Mouse (Mus musculus) liver, embryonic 16.5 days (tissue): ENCODE data around the gene Myh7b. TPM values are rescaled to one million over a fixed set of nuclear protein-coding genes. Genes with fewer than 3 reads are reported as not detected.
A peak's percentile ranks its signal among the peaks of the same experiment; 100 is the strongest.
"Not testable (repeated sequence)": the region's sequence is repeated elsewhere in the genome, so short reads cannot be mapped to it uniquely, and the experiment has no call there.

Experiments used
- ATAC-seq: fragments of 200-750 bp; cut with Nextera tagmentation; 2 replicates; pipeline ENCODE4 v1.8.0; 2017; ENCODE audit warnings: low read depth, mild to moderate bottlenecking, moderate number of reproducible peaks, moderate library complexity
- H3K27ac ChIP-seq: fragments of 300-500 bp; sonication (generic); 2 replicates; pipeline ENCODE4 v1.5.1; 2014; ENCODE audit warnings: mild to moderate bottlenecking, low read length
- H3K27me3 ChIP-seq: fragments of 300-500 bp; sonication (generic); 2 replicates; pipeline ENCODE4 v1.6.1; 2014; ENCODE audit warnings: low read depth, low read length, mixed read lengths; ENCODE audit not compliant: control insufficient read depth, insufficient read depth
- H3K36me3 ChIP-seq: fragments of 300-500 bp; sonication (generic); 2 replicates; pipeline ENCODE4 v1.6.1; 2014; ENCODE audit warnings: mild to moderate bottlenecking; ENCODE audit not compliant: control insufficient read depth, insufficient read depth
- H3K4me1 ChIP-seq: fragments of 300-500 bp; sonication (generic); 2 replicates; pipeline ENCODE4 v1.6.1; 2014; ENCODE audit warnings: low read depth, low read length, mixed read lengths; ENCODE audit not compliant: control insufficient read depth
- H3K4me2 ChIP-seq: fragments of 300-500 bp; sonication (generic); 2 replicates; pipeline ENCODE4 v1.6.1; 2014; ENCODE audit warnings: low read depth, low read length, mixed read lengths
- H3K4me3 ChIP-seq: fragments of 300-500 bp; sonication (generic); 2 replicates; pipeline ENCODE4 v1.5.1; 2014; ENCODE audit warnings: low read depth, mild to moderate bottlenecking, low read length
- H3K9ac ChIP-seq: fragments of 300-500 bp; sonication (generic); 2 replicates; pipeline ENCODE4 v1.6.1; 2014; ENCODE audit warnings: low read depth, low read length
- H3K9me3 ChIP-seq: fragments of 300-500 bp; sonication (generic); replicated peaks from 2 replicates; pipeline ENCODE4 v1.6.1; 2016; ENCODE audit warnings: low read length; ENCODE audit not compliant: control insufficient read depth
- WGBS: fragments of 180-500 bp; shearing (Covaris S2); extraction: QIAGEN DNeasy Blood & Tissue Kit; methylation state at CpG from one replicate; pipeline ENCODE4 v1.1.7; 2014; ENCODE audit not compliant: insufficient replicate concordance; 5-methylcytosine and 5-hydroxymethylcytosine counted together
- polyA plus RNA-seq: library from polyadenylated mRNA; unstranded; fragments of >200 nt; fragmentation: Nextera tagmentation; extraction: Ambion mirVana; gene quantifications from 2 replicates; pipeline ENCODE4 v1.2.1, GENCODE M21; 2015

The Myh7b gene
- polyA plus RNA-seq, 1 experiment from 2014 or later = 0.94 TPM

- WGBS = 11% methylated on average over 6 of the region's 6 CpGs
- H3K4me3 ChIP-seq = peak overlapping the region; percentile 81
- no peak for ATAC-seq
- peak overlapping the region; percentile 67 for H3K4me2 ChIP-seq
- H3K9me3 ChIP-seq = no peaks in the 10 kb centered on the region
- peak overlapping the region; percentile 89 for H3K27ac ChIP-seq
- no peaks in the 10 kb centered on the region; the same call in 1 of the 2 replicates for H3K36me3 ChIP-seq
- H3K9ac ChIP-seq = peak overlapping the region; percentile 83
- peaks cover 58% of the 10 kb centered on the region for H3K4me1 ChIP-seq
- H3K27me3 ChIP-seq = no peaks in the 10 kb centered on the region
Measured at GRCm38 (mm10) chr2:155591676-155592075, 19.3 kb upstream of the Myh7b start.

- Histone ChIP-seq H3K36me3 (no peaks in the 10 kb centered on the region), H3K4me3 (peak within 1 kb of the TSS; percentile 81), H3K4me1 (peaks cover 58% of the 10 kb centered on the region), H3K9ac (peak within 1 kb of the TSS; percentile 83), H3K4me2 (peak within 1 kb of the TSS; percentile 67), H3K27me3 (no peaks in the 10 kb centered on the region), H3K27ac (peak within 1 kb of the TSS; percentile 89), H3K9me3 (no peaks in the 10 kb centered on the region)
- WGBS = under 1% methylated on average over 53 of the region's 53 CpGs
- peak; percentile 89 for ATAC-seq
Measured at GRCm38 (mm10) chr2:155592137-155592853, 18.7 kb upstream of the Myh7b start, which contains the start of gene Gss. Gss (minus strand) TSS chr2:155592810.

DNA sequence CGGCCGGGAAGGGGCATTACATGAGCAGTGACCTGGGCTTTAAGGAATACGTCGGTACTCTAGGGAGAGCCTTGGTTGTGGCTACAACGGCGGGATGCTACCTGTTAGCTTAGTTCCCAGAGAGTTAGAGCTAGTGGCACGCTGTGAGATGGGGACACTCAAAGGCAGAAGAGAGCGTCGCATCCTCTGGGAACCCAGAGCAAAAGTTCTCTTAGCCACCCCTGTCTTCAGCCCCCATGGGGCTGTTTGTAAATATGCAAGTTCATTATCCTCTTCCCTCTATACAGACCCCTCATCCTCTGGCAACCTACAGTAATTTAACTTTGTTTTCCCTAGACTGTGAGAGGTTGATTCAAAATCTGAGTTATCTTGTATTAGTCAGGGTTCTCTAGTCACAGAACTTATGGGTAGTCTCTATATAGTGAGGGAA lies 18.1 kb upstream of the Myh7b start:
- Histone ChIP-seq H3K9me3 (no peaks in the 10 kb centered on the region), H3K4me3 (peak overlapping the region; percentile 81), H3K27me3 (no peaks in the 10 kb centered on the region), H3K9ac (peak overlapping the region; percentile 83), H3K4me2 (peak overlapping the region; percentile 67), H3K27ac (peak overlapping the region; percentile 89), H3K36me3 (no peaks in the 10 kb centered on the region), H3K4me1 (peaks cover 58% of the 10 kb centered on the region)
- no peak for ATAC-seq
- WGBS = 3% methylated on average over 9 of the region's 9 CpGs

GRCm38 (mm10) chr2:155595516-155595915 lies 15.5 kb upstream of the Myh7b start:
- 76% methylated on average over 6 of the region's 6 CpGs for WGBS
- no peaks in the 10 kb centered on the region for H3K9me3 ChIP-seq
- peaks cover 44% of the 10 kb centered on the region for H3K4me1 ChIP-seq
- no peaks in the 10 kb centered on the region for H3K27me3 ChIP-seq
- H3K4me2 ChIP-seq = 0 out of 2 replicates have a peak overlapping the region, but pooled peaks have one; percentile 29
- no peak overlapping the region for H3K9ac ChIP-seq
- no peak overlapping the region for H3K4me3 ChIP-seq
- no peaks in the 10 kb centered on the region for H3K36me3 ChIP-seq
- no peak for ATAC-seq
- peak overlapping the region; percentile 54; the same call in 1 of the 2 replicates for H3K27ac ChIP-seq

DNA sequence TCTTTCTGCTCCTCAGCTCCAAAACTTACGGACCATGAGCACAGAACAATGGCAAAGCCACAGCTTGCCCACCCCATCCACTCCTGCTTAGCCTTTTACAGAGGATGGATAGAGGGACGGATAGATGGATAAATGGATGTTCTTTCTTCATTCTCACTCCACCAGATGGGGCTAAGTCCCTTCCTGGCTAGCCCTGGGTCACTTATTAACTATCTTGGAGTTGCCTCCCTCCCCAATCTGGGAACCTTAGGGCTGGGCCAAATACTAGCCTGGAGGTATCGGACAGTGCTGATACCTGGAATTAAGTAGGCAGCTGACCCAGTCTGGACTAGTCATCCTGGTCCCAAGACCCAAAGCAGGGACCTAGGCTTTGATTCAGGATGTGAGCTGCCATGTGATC lies 7.3 kb upstream of the Myh7b start:
- Histone ChIP-seq H3K9ac (peak overlapping the region; percentile 54; the same call in 1 of the 2 replicates), H3K4me1 (peaks cover 47% of the 10 kb centered on the region), H3K4me2 (no peak overlapping the region), H3K4me3 (no peak overlapping the region), H3K9me3 (no peaks in the 10 kb centered on the region), H3K27me3 (no peaks in the 10 kb centered on the region), H3K27ac (peak overlapping the region; percentile 95), H3K36me3 (no peaks in the 10 kb centered on the region)
- WGBS = 62% methylated on average over 3 of the region's 3 CpGs
- ATAC-seq = 0 out of 2 replicates have a peak, but pooled peaks have one; percentile 8

DNA sequence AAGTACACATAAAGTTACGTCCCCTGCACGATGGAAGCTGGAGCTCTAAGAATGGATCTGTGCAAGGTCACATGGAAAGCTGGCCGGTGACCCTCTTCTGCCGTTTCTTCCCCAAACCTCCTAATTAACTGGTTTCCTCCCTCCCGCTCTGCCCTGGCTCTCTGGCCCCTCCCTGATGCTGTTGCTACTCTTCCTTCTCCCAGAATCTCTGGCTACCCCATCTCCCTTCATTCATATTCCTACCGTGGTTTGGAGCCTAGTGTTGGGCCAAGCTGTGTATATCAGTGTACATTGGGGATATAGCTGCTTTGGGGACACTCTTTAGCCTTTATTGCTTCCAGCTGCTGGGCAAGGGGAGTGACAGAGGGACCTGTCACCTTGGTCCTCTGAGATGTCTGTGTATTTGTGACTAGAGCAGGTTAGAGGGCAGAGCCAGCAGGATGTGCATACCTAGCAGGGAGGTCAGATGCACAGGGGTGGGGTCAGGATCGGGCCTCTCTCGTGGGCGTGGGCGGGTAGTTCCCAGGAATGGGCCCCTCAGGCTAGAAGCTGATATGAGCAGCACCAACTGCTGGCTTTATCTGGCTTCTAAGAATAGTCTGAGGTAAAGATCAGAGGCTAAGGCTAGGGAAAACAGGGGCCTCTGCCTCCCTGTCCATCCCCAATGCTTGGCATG lies 6.3 kb upstream of the Myh7b start:
- H3K27ac ChIP-seq = peak overlapping the region; percentile 95
- ATAC-seq = peak; percentile 97
- peak overlapping the region; percentile 69 for H3K9ac ChIP-seq
- WGBS = 17% methylated on average over 10 of the region's 10 CpGs
- peak overlapping the region; percentile 51 for H3K4me3 ChIP-seq
- peak overlapping the region; percentile 82 for H3K4me2 ChIP-seq
- H3K27me3 ChIP-seq = no peaks in the 10 kb centered on the region
- H3K9me3 ChIP-seq = no peaks in the 10 kb centered on the region
- no peaks in the 10 kb centered on the region for H3K36me3 ChIP-seq
- peaks cover 47% of the 10 kb centered on the region for H3K4me1 ChIP-seq

DNA sequence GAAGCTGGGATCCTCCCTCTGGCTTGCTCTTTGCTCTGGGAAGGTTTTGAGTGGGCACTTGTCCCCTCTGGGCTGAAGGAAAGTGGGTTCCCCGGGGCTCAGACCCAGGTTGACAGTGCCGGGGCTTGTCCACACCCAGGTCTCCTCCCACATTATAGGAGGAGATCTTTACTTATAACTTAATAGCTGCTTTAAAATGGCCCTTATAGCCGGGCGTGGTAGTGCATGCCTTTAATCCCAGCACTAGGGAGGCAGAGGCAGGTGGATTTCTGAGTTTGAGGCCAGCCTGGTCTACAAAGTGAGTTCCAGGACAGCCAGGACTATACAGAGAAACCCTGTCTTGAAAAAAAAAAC lies 5.8 kb upstream of the Myh7b start:
- not testable (repeated sequence) for H3K27me3 ChIP-seq, H3K36me3 ChIP-seq, H3K9me3 ChIP-seq
- H3K4me1 ChIP-seq = peaks cover 47% of the 10 kb centered on the region
- peak overlapping the region; percentile 69 for H3K9ac ChIP-seq
- WGBS = 14% methylated on average over 4 of the region's 4 CpGs
- peak overlapping the region; percentile 82 for H3K4me2 ChIP-seq
- peak overlapping the region; percentile 95 for H3K27ac ChIP-seq
- peak; percentile 75 for ATAC-seq
- H3K4me3 ChIP-seq = peak overlapping the region; percentile 51

DNA sequence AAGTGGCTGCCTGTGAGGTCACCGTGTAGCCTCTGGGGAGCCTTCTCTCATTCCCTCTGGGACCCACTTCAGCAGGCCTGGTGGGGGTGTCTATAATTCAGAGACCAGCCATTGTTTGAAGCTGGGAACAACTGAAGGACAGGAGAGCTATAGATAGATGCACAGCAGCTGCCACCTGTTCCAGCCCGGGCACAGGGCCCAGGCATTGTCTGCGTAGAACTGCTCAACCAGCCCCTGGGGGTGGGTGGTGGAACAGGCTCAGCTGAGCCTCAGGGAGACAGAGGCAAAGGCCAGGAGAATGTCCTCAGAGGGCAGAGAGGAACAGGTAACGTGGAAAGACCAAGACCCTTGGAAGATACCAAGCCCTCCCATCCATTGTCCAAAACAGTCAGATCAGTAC lies 4.7 kb upstream of the Myh7b start:
- peak overlapping the region; percentile 95 for H3K27ac ChIP-seq
- no peak for ATAC-seq
- H3K4me2 ChIP-seq = no peak overlapping the region
- 76% methylated on average over 4 of the region's 4 CpGs for WGBS
- H3K27me3 ChIP-seq = no peaks in the 10 kb centered on the region
- H3K4me3 ChIP-seq = no peak overlapping the region
- H3K9me3 ChIP-seq = no peaks in the 10 kb centered on the region
- H3K36me3 ChIP-seq = no peaks in the 10 kb centered on the region
- peak overlapping the region; percentile 69 for H3K9ac ChIP-seq
- peaks cover 47% of the 10 kb centered on the region for H3K4me1 ChIP-seq
